Mouse (Mus musculus) megakaryocyte, embryonic 14.5 days (primary cell): ENCODE data around the gene Mgll.

Source experiments
- FLI1 ChIP-seq: IDR thresholded peaks from 2 replicates; pipeline ENCODE4 v1.6.1; 2012; ENCODE audit warnings: low read length, inconsistent platforms, mixed read lengths
- GATA1 ChIP-seq: IDR thresholded peaks from 3 replicates; pipeline ENCODE4 v1.6.1; 2012; ENCODE audit warnings: mixed read lengths, low read length, inconsistent platforms, borderline replicate concordance

- no peak for TF ChIP-seq GATA1
- TF ChIP-seq FLI1 = no peak
These were observed 12.1 kb downstream of the Mgll start for GRCm38 (mm10) chr6:88736337-88736736.
